Mouse (Mus musculus) embryo, embryonic 11.5 days (tissue): ENCODE results near the gene Plin3.
A peak's percentile ranks its signal among the peaks of the same experiment; 100 is the strongest.
"Not testable (repeated sequence)": the region's sequence is repeated elsewhere in the genome, so short reads cannot be mapped to it uniquely, and the experiment has no call there.

Source experiments
- DNase-seq: peaks from one replicate; pipeline ENCODE4 v3.0.0-alpha.2; 2012; ENCODE audit warnings: low read depth, low spot score

The Plin3 gene

GRCm38 (mm10) chr17:56275842-56276480 is 16.7 kb downstream of the Plin3 start:
- DNase-seq: no peak

- DNase-seq: no peak
Measured at GRCm38 (mm10) chr17:56273986-56274385, 18.7 kb downstream of the Plin3 start.

- DNase-seq: no peak
Measured at GRCm38 (mm10) chr17:56273482-56273881, 19.2 kb downstream of the Plin3 start.

GRCm38 (mm10) chr17:56272644-56273043 is 20.0 kb downstream of the Plin3 start:
- no peak for DNase-seq

GRCm38 (mm10) chr17:56271609-56272253 is 20.9 kb downstream of the Plin3 start:
- DNase-seq: no peak

GRCm38 (mm10) chr17:56269741-56270140 is 22.9 kb downstream of the Plin3 start:
- DNase-seq: no peak

GRCm38 (mm10) chr17:56269153-56269630 is 23.5 kb downstream of the Plin3 start:
- no peak for DNase-seq

- no peak for DNase-seq
Measured at GRCm38 (mm10) chr17:56266271-56266670, 26.4 kb downstream of the Plin3 start.

- no peak for DNase-seq
Measured at GRCm38 (mm10) chr17:56265869-56266268, 26.8 kb downstream of the Plin3 start.

- no peak for DNase-seq
Measured at GRCm38 (mm10) chr17:56265011-56265410, 27.7 kb downstream of the Plin3 start.

GRCm38 (mm10) chr17:56264020-56264419 is 28.7 kb downstream of the Plin3 start:
- DNase-seq: peak; percentile 63

- DNase-seq: no peak
Measured at GRCm38 (mm10) chr17:56262645-56263094, 30.0 kb downstream of the Plin3 start.

- no peak for DNase-seq
Measured at GRCm38 (mm10) chr17:56261166-56261565, 31.5 kb downstream of the Plin3 start.

GRCm38 (mm10) chr17:56259301-56260037 is 33.2 kb downstream of the Plin3 start:
- no peak for DNase-seq

GRCm38 (mm10) chr17:56258812-56259211 is 33.9 kb downstream of the Plin3 start:
- not testable (repeated sequence) for DNase-seq

- DNase-seq: not testable (repeated sequence)
Measured at GRCm38 (mm10) chr17:56258269-56258668, 34.4 kb downstream of the Plin3 start.

- no peak for DNase-seq
Measured at GRCm38 (mm10) chr17:56257181-56257894, 35.3 kb downstream of the Plin3 start.

- DNase-seq: peak; percentile 96
Measured at GRCm38 (mm10) chr17:56256239-56256881, 36.3 kb downstream of the Plin3 start, which contains the start of gene Fem1a. Gene Fem1a, plus strand, starts transcription at chr17:56256810.

GRCm38 (mm10) chr17:56255863-56256238 is 36.8 kb downstream of the Plin3 start:
- DNase-seq: peak; percentile 97

- DNase-seq: no peak
Measured at GRCm38 (mm10) chr17:56255429-56255828, 37.2 kb downstream of the Plin3 start.

- no peak for DNase-seq
Measured at GRCm38 (mm10) chr17:56254695-56255094, 38.0 kb downstream of the Plin3 start.
